ENCODE assay signal across 16 mouse cellular contexts in the genomic region with DNA sequence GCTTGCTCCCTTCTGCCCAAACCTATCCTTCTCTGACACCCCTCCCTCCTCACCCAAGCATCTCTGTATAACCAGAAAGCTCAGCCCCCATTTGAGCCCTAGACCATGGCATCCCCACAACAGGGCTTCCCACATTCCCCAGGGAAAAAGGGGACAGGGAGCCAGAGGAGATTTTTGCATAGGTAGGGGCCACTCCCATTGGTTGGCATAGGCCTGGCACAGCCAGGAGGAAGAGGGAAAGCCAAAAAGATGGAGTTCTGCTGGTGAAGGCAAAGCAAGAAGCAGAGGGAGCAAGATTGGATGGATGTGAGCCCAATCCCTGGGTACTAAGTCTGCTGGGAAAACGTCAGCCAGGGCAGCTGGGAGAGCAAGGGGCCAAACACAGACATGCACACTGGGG. TPM values are rescaled to one million over a fixed set of nuclear protein-coding genes. Genes with fewer than 3 reads are reported as not detected.
"Had no signal": no experiment of that assay in that cellular context is flagged by ENCODE, and none has a peak within 500 bp of the region (broad histone marks: within the 10 kb centered on the region; RNA-seq: fewer than 3 reads in every experiment).

No protein-coding gene starts in this region.

- H3K27ac ChIP-seq: kidney, embryonic 15.5 days; limb, embryonic 13.5 days; liver, embryonic 14.5 days; midbrain, embryonic 12.5 days; neural tube, embryonic 15.5 days; stomach, embryonic 15.5 days had no signal

- H3K4me2 ChIP-seq: kidney, embryonic 15.5 days; limb, embryonic 13.5 days; midbrain, embryonic 12.5 days; neural tube, embryonic 15.5 days; stomach, embryonic 15.5 days had no signal

- H3K4me3 ChIP-seq: kidney, embryonic 15.5 days; limb, embryonic 13.5 days; midbrain, embryonic 12.5 days; neural tube, embryonic 15.5 days; stomach, embryonic 15.5 days had no signal

- H3K36me3 ChIP-seq: kidney, embryonic 15.5 days; stomach, embryonic 15.5 days had no signal

- ATAC-seq: midbrain, embryonic 16.5 days had no signal

- DNase-seq: kidney, adult 18-20 months; kidney, postnatal 14 days; layer of hippocampus, postnatal 36 days; lung, adult 18-20 months; thymus, adult 2 months; thymus, postnatal 25 days had no signal

- H3K9me3 ChIP-seq: kidney, embryonic 15.5 days; limb, embryonic 13.5 days; midbrain, embryonic 12.5 days; neural tube, embryonic 15.5 days; stomach, embryonic 15.5 days had no signal

- H3K9ac ChIP-seq: kidney, embryonic 15.5 days; limb, embryonic 13.5 days; liver, embryonic 14.5 days; neural tube, embryonic 15.5 days; stomach, embryonic 15.5 days had no signal

RNA-seq across cellular contexts. Expression of a gene that starts 6.4 kb away (rescaled TPM):
- total RNA-seq: liver, adult 2 months; megakaryocyte-erythroid progenitor cell, adult 5-6 weeks had no signal

RNA-seq across cellular contexts. Expression of a gene that starts 19.9 kb away (rescaled TPM):
- total RNA-seq: liver, adult 2 months; megakaryocyte-erythroid progenitor cell, adult 5-6 weeks had no signal
- polyA plus RNA-seq: liver, adult 2 months; liver, embryonic 14.5 days; urinary bladder, adult 2 months had no signal
